Mouse (Mus musculus) forebrain, embryonic 13.5 days (tissue): ENCODE measurements around the gene Car5a. TPM values are rescaled to one million over a fixed set of nuclear protein-coding genes. Genes with fewer than 3 reads are reported as not detected.

Experiments used
- ATAC-seq: fragments of 200-750 bp; cut with Nextera tagmentation; 2 replicates; pipeline ENCODE4 v1.8.0; 2017
- H3K27ac ChIP-seq: fragments of 300-500 bp; sonication (generic); 2 replicates; pipeline ENCODE4 v1.5.1; 2015; ENCODE audit warnings: inconsistent platforms, mild to moderate bottlenecking, moderate library complexity
- H3K27me3 ChIP-seq: fragments of 300-500 bp; sonication (generic); 2 replicates; pipeline ENCODE4 v1.6.1; 2015; ENCODE audit warnings: mild to moderate bottlenecking, inconsistent platforms
- H3K36me3 ChIP-seq: fragments of 300-500 bp; sonication (generic); 2 replicates; pipeline ENCODE4 v1.6.1; 2015; ENCODE audit warnings: mild to moderate bottlenecking, inconsistent platforms; ENCODE audit not compliant: poor library complexity, severe bottlenecking
- H3K4me1 ChIP-seq: fragments of 300-500 bp; sonication (generic); 2 replicates; pipeline ENCODE4 v1.6.1; 2015; ENCODE audit warnings: inconsistent platforms
- H3K4me2 ChIP-seq: fragments of 300-500 bp; sonication (generic); 2 replicates; pipeline ENCODE4 v1.6.1; 2015; ENCODE audit warnings: inconsistent platforms, mild to moderate bottlenecking, moderate library complexity
- H3K4me3 ChIP-seq: fragments of 300-500 bp; sonication (generic); 2 replicates; pipeline ENCODE4 v1.5.1; 2015; ENCODE audit warnings: mild to moderate bottlenecking, inconsistent platforms
- H3K9ac ChIP-seq: fragments of 300-500 bp; sonication (generic); 2 replicates; pipeline ENCODE4 v1.6.1; 2015; ENCODE audit warnings: mild to moderate bottlenecking, inconsistent platforms
- H3K9me3 ChIP-seq: fragments of 300-500 bp; sonication (generic); replicated peaks from 2 replicates; pipeline ENCODE4 v1.6.1; 2016; ENCODE audit warnings: inconsistent platforms
- WGBS: fragments of 180-500 bp; shearing (Covaris S2); methylation state at CpG from one replicate; pipeline ENCODE4 v1.1.7; 2015; 5-methylcytosine and 5-hydroxymethylcytosine counted together
- polyA plus RNA-seq: library from polyadenylated mRNA; unstranded; fragments of >200 nt; fragmentation: Nextera tagmentation; extraction: Ambion mirVana; gene quantifications from 2 replicates; pipeline ENCODE4 v1.2.1, GENCODE M21; 2015

Car5a gene
- polyA plus RNA-seq, 1 experiment from 2014 or later = not detected

- no peak for ATAC-seq
- Histone ChIP-seq H3K36me3 (no peaks in the 10 kb centered on the region), H3K27ac (no peak overlapping the region), H3K9me3 (no peaks in the 10 kb centered on the region), H3K27me3 (no peaks in the 10 kb centered on the region), H3K4me2 (no peak overlapping the region), H3K9ac (no peak overlapping the region), H3K4me3 (no peak overlapping the region), H3K4me1 (peaks cover 8% of the 10 kb centered on the region)
- 94% methylated on average over 4 of the region's 4 CpGs for WGBS
Observed at GRCm38 (mm10) chr8:121930047-121930446, 14.7 kb downstream of the Car5a start.

- ATAC-seq = peak; percentile 57; the same call in 1 of the 2 replicates
- Histone ChIP-seq H3K9ac (no peak overlapping the region), H3K27ac (no peak overlapping the region), H3K9me3 (no peaks in the 10 kb centered on the region), H3K4me2 (no peak overlapping the region), H3K4me3 (no peak overlapping the region), H3K27me3 (no peaks in the 10 kb centered on the region), H3K4me1 (no peaks in the 10 kb centered on the region), H3K36me3 (no peaks in the 10 kb centered on the region)
- 42% methylated on average over 8 of the region's 8 CpGs for WGBS
Observed at GRCm38 (mm10) chr8:121927316-121927715, 17.4 kb downstream of the Car5a start.

DNA sequence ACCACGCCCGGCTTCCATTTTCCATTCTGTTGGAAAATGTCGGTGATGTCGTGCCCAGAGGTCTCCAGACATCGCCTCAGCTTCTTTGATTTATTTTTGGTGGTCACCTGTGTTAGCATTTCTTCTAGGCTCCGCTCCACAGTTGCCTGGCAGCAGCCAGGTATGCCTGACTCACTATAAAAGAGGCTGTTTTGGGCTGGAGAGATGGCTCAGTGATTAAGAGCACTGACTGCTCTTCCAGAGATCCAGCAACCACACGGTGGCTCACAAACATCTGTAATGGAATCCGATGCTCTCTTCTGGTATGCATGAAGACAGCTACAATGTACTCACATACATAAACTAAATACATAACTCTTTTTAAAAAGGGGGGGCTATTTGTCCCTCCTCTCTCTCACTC is 18.4 kb downstream of the Car5a start:
- Histone ChIP-seq H3K9me3 (no peaks in the 10 kb centered on the region), H3K4me1 (no peaks in the 10 kb centered on the region), H3K4me2 (no peak overlapping the region), H3K36me3 (no peaks in the 10 kb centered on the region), H3K9ac (no peak overlapping the region), H3K27ac (no peak overlapping the region), H3K27me3 (no peaks in the 10 kb centered on the region), H3K4me3 (no peak overlapping the region)
- 67% methylated on average over 8 of the region's 8 CpGs for WGBS
- ATAC-seq = no peak

DNA sequence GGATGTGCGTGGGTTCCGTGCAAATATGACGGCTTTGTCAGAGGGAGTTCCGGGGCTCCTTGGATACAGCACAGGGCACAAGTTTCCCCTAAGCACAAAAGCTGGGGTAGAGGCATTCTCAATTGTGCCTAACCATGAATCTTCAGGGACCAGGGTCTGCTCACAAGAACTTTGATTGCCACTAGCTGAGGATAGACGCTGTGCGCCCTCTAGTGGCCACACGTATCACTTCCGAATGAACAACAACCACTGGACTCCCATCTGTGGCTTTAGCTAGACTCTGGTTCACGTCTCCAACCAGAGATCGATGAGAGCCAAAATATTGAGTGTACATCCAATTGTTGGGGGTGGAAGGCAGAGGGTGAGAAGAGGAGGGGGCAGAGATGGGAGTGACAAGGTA is 19.1 kb downstream of the Car5a start:
- WGBS = 25% methylated on average over 10 of the region's 10 CpGs
- no peak overlapping the region for H3K9ac ChIP-seq
- ATAC-seq = 0 out of 2 replicates have a peak, but pooled peaks have one; percentile 30
- no peak overlapping the region for H3K4me2 ChIP-seq
- H3K9me3 ChIP-seq = no peaks in the 10 kb centered on the region
- H3K27ac ChIP-seq = no peak overlapping the region
- H3K4me1 ChIP-seq = no peaks in the 10 kb centered on the region
- H3K36me3 ChIP-seq = no peaks in the 10 kb centered on the region
- H3K4me3 ChIP-seq = no peak overlapping the region
- H3K27me3 ChIP-seq = no peaks in the 10 kb centered on the region

DNA sequence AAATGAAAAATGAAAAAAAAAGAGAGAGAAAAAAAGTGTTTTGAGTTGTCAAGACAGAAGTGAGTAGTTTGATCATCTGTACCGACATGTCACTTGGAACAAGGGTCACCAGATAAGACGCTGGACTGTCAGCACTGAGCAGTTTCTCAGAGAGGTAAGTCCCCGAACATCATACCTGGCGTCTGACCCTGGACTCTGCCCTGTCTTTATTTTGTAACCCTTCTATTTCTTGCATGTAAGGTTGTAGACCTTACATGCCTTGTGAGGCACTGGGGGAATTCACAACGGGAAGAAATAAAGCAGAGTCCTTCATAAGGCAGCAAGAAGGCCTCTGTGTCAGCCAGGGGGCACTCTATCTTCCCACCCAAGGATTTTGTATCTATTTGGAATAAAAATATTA is 20.0 kb downstream of the Car5a start:
- WGBS = 86% methylated on average over 5 of the region's 5 CpGs
- H3K9me3 ChIP-seq = no peaks in the 10 kb centered on the region
- no peaks in the 10 kb centered on the region for H3K4me1 ChIP-seq
- H3K4me3 ChIP-seq = no peak overlapping the region
- H3K36me3 ChIP-seq = no peaks in the 10 kb centered on the region
- H3K27ac ChIP-seq = no peak overlapping the region
- no peaks in the 10 kb centered on the region for H3K27me3 ChIP-seq
- H3K9ac ChIP-seq = no peak overlapping the region
- H3K4me2 ChIP-seq = no peak overlapping the region
- ATAC-seq = no peak

DNA sequence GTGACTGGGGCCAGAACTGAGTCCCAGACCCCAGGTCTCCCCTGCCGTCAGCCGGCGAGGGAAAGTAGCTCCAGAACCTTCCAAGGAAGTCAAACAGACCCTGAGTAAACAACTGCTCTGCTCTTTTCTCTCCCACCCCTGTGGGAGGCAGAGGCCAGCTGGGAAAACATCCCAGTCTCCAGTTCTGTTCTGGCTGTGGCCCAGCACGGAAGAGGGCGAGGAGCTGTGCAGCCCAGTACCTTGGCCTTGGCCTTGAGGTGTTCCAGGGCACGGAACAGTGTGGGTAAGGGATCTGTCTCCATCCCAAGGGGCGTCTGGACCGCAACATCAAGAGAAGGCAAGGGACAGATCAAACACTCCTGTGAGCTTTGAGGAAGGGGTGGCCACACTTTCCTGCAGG is 22.6 kb downstream of the Car5a start:
- ATAC-seq = no peak
- H3K27ac ChIP-seq = no peak overlapping the region

DNA sequence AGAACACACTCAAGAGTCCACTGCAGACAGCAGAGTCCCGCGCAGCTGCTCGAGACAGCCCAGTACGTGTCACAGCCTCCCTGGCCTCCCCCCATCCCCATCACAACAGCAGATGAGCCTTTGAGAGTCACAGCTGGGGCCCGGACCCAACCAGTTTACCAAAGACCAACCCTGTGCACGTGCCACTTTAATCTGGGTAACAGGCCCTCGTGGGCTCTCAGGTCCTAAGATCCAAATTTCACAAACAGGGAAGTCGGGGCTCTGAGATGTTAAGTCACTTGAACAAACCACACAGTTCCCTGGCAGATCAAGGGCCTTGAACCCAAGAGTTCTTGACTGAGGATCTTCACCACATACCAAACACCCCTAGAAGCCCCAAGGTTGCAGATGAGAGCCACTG is 23.1 kb downstream of the Car5a start:
- H3K4me3 ChIP-seq = no peak overlapping the region
- no peaks in the 10 kb centered on the region for H3K4me1 ChIP-seq
- no peak for ATAC-seq
- no peaks in the 10 kb centered on the region for H3K9me3 ChIP-seq
- no peaks in the 10 kb centered on the region for H3K27me3 ChIP-seq
- no peak overlapping the region for H3K4me2 ChIP-seq
- 84% methylated on average over 8 of the region's 8 CpGs for WGBS
- H3K27ac ChIP-seq = no peak overlapping the region; the same call in 1 of the 2 replicates
- no peak overlapping the region for H3K9ac ChIP-seq
- H3K36me3 ChIP-seq = no peaks in the 10 kb centered on the region

More for the DNA sequence above, 22.6 kb downstream of the Car5a start:
- Histone ChIP-seq H3K4me2 (no peak overlapping the region), H3K36me3 (no peaks in the 10 kb centered on the region), H3K9ac (no peak overlapping the region), H3K4me1 (no peaks in the 10 kb centered on the region), H3K4me3 (no peak overlapping the region), H3K27me3 (no peaks in the 10 kb centered on the region), H3K9me3 (no peaks in the 10 kb centered on the region)
- WGBS = 83% methylated on average over 8 of the region's 8 CpGs

- Histone ChIP-seq H3K9me3 (no peaks in the 10 kb centered on the region), H3K4me2 (no peak overlapping the region), H3K27me3 (no peaks in the 10 kb centered on the region), H3K27ac (no peak overlapping the region), H3K4me3 (no peak overlapping the region), H3K36me3 (no peaks in the 10 kb centered on the region), H3K4me1 (no peaks in the 10 kb centered on the region), H3K9ac (no peak overlapping the region)
- no peak for ATAC-seq
- 68% methylated on average over 3 of the region's 3 CpGs for WGBS
Observed at GRCm38 (mm10) chr8:121919731-121920130, 25.0 kb downstream of the Car5a start.

DNA sequence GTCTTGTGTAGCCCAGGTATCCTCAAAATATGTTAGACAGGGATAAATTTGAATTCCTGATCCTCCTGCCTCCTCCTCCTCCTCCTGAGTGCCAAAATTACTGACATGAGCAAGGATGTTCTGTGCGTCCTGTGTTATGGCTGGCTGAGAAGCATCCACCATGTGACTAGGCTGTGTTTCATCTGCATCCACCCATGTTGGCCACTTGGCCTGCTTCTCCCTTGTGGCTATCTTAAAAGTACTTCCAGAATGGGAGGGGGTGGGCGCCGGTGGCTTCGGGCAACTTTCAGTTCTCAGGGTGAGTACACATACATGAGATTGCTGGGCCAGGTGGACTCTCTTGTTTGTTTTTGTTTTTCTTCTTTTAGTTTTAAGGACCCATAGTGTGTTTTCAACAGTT is 25.5 kb downstream of the Car5a start:
- no peak overlapping the region for H3K27ac ChIP-seq
- H3K9ac ChIP-seq = no peak overlapping the region
- H3K36me3 ChIP-seq = no peaks in the 10 kb centered on the region
- no peaks in the 10 kb centered on the region for H3K9me3 ChIP-seq
- no peaks in the 10 kb centered on the region for H3K27me3 ChIP-seq
- H3K4me3 ChIP-seq = no peak overlapping the region
- WGBS = 85% methylated on average over 4 of the region's 4 CpGs
- no peak overlapping the region for H3K4me2 ChIP-seq
- no peak for ATAC-seq
- no peaks in the 10 kb centered on the region for H3K4me1 ChIP-seq

DNA sequence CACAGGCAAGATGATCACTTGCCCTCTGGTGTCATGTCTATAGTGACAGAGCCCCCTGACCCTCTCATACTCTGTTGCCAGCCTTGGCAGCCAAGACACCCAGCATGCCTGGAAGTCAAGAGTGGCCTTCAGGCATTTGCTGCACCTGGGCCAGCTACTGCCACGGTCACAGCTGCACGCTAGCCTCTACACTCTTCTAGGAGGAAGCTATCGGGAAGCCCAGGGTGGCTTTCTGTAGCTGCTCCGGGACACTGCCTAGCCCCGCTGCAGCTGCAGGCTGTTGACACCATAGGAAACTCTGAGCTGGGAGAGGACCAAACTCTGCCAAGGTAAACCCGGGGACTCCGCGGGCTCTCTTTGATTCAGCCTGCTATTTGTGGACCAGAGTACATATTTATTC is 31.3 kb downstream of the Car5a start:
- H3K36me3 ChIP-seq = no peaks in the 10 kb centered on the region
- no peak for ATAC-seq
- no peak overlapping the region for H3K4me3 ChIP-seq
- WGBS = 87% methylated on average over 8 of the region's 8 CpGs
- peaks cover 8% of the 10 kb centered on the region; the same call in 1 of the 2 replicates for H3K27me3 ChIP-seq
- H3K9ac ChIP-seq = no peak overlapping the region
- no peaks in the 10 kb centered on the region for H3K9me3 ChIP-seq
- no peak overlapping the region for H3K27ac ChIP-seq
- no peak overlapping the region for H3K4me2 ChIP-seq
- H3K4me1 ChIP-seq = no peaks in the 10 kb centered on the region

DNA sequence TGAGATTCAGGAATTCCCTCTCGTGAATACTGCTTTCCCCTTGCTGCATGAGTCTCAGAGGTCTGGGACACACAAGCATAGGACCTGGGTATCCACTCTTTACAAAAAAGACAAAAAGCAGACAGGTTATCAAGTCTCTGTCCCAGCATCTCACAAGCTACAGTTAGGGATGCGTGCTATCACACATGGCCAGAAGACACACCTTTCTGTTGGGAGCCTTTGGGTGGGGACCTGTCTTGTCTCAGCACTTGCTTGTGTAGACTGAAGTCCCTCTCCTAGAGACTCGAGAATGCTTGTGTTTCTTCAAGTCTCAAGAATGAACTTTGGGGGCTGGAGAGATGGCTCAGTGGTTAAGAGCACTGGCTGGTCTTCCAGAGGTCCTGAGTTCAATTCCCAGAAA is 31.9 kb downstream of the Car5a start:
- Histone ChIP-seq H3K4me2 (no peak overlapping the region), H3K9ac (no peak overlapping the region; the same call in 1 of the 2 replicates), H3K9me3 (no peaks in the 10 kb centered on the region), H3K4me3 (no peak overlapping the region), H3K36me3 (no peaks in the 10 kb centered on the region), H3K27me3 (peaks cover 8% of the 10 kb centered on the region; the same call in 1 of the 2 replicates), H3K27ac (no peak overlapping the region), H3K4me1 (peaks cover 4% of the 10 kb centered on the region)
- ATAC-seq = no peak
- 74% methylated on average over 3 of the region's 3 CpGs for WGBS

DNA sequence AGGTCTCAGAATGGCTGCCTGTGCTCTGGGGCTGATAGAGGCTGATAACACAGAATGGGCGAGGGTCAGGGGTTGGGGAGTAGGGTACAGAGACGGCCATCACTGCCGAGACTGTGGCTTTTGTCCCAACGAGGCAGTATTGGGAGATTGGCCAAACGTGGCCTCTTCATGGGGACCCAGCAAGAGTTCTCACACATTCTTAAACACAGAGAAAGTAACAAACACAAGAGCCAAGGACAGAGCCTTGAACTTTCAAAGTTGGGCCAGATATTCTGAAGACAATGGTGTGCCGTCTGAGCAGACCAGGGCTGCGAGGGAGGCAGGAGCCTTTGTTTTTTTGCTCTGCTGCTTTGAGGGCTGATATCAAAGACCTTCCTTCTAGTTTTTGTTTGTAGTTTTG is 32.7 kb downstream of the Car5a start:
- Histone ChIP-seq H3K9me3 (no peaks in the 10 kb centered on the region), H3K4me2 (no peak overlapping the region), H3K9ac (no peak overlapping the region), H3K4me3 (no peak overlapping the region), H3K4me1 (peaks cover 5% of the 10 kb centered on the region), H3K27me3 (peaks cover 8% of the 10 kb centered on the region; the same call in 1 of the 2 replicates), H3K36me3 (no peaks in the 10 kb centered on the region), H3K27ac (no peak overlapping the region)
- WGBS = 67% methylated on average over 7 of the region's 7 CpGs
- ATAC-seq = no peak

- Histone ChIP-seq H3K4me1 (peaks cover 10% of the 10 kb centered on the region), H3K4me3 (no peak overlapping the region), H3K27ac (no peak overlapping the region), H3K9ac (no peak overlapping the region; the same call in 1 of the 2 replicates), H3K9me3 (no peaks in the 10 kb centered on the region), H3K36me3 (no peaks in the 10 kb centered on the region), H3K4me2 (no peak overlapping the region), H3K27me3 (peaks cover 8% of the 10 kb centered on the region; the same call in 1 of the 2 replicates)
- WGBS = 91% methylated on average over 6 of the region's 6 CpGs
- ATAC-seq = no peak
Observed at GRCm38 (mm10) chr8:121911400-121911799, 33.3 kb downstream of the Car5a start.
